Mouse (Mus musculus) megakaryocyte-erythroid progenitor cell, adult 5-6 weeks (primary cell): ENCODE measurements around the gene Inpp4a. TPM values are rescaled to one million over a fixed set of nuclear protein-coding genes. Genes with fewer than 3 reads are reported as not detected.
A peak's percentile ranks its signal among the peaks of the same experiment; 100 is the strongest.

ENCODE experiments used
- ATAC-seq: replicated peaks from 2 replicates; pipeline ENCODE4 v1.8.0; 2016; ENCODE audit warnings: mild to moderate bottlenecking, inconsistent platforms; ENCODE audit not compliant: severe bottlenecking, poor library complexity, low FRiP score, low TSS enrichment
- total RNA-seq, 2 experiments: library from RNA; stranded (forward) in 1 of 2; stranded (reverse) in 1 of 2; fragments of 200-1000, 215-1000 nt in 1 of 2; fragments of >200 nt in 1 of 2; fragmentation: Nextera tagmentation in 1 of 2; gene quantifications; 2 replicates each; pipeline ENCODE4 v1.2.3; 2014 to 2017

The Inpp4a gene
- total RNA-seq, 2 experiments from 2014 or later = 1.8 to 4.3 TPM

DNA sequence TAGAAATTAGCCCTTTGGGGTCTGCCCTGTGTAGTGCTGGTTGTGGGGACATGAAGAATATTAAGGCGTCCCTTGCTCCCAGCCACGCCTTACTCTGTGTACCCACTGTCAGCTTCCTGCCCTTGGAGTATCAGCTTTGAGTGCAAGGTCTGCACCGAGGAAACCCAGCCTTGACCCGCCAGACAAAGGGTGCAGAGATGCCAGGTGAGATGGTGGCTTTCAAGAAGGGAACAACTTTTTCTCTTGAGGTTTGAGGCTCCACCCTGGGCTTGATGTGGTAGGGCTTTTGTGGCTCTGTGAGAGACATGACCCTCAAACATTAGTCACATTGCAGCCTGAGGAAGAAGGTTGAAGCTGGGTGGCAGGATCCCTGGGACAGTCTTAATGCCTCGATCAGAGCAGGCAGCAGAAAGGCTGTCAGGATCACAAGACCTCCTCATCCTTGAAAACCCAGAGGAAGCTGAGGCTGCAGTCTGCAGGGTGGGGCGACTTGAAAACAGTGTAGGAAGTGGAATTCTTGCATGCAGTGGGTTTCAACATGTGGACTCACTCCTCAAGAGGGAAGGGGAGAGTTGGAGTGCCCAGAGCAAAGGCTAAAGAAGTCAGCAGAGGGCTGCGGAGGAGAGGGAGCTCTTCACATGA, 18.1 kb downstream of the Inpp4a start:
- ATAC-seq = no peak

DNA sequence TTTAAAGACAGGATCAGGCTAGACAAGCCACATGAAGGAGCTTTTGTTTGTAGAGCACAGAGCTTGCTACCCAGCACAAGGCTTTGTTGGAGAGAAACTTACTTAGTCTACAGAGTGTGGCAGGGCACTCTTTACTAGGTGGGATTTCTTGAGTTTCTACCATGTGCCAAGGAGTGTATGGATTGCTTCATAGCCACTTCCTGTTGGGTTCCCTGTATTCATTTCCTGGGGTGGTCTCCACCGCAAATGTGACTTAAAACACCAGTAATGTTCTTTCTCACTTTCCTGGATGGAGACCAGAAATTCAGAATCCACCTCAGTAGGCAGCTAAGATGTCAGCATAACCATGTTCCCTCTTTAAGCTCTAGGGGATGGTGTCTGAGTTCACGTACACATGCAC, 18.9 kb downstream of the Inpp4a start:
- no peak for ATAC-seq

DNA sequence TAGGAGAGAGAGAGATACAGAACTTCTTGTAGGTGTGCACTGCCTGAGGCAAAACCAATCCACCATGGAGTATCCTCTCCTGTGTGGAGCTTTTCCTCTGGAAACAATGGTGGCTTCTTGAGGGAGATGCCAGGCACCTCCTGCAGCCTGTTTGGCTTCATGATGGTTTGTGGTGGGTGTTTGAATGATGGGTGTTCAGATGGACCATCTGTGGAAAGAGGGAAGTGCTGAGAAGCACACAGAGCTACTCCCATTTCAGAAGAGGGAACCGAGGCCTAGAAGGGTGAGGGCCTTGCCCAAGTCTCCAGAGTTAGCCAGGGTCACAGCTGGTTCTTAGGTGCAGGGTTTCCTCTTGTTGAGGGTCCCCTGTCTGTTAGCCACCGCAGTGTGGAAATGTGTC, 23.0 kb downstream of the Inpp4a start:
- no peak for ATAC-seq

DNA sequence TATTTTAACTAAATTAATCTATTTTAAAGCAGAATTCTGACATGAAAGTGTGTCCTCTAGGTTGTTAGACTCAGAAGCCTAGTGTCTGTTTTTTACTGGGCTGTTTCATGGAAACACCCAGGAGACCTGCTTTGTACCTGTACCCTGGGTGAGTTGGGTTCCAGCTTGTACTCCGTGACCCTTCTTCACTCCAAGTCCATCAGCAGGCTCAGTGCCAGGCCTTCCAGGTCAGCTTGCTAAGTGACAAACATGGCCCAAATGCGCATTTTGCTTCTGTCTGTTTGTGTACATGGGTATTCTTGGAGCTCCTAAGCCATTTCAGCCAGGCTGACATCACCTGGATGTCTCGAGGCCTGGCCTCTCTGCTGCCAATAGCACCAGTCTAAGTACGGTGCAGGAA, 23.5 kb downstream of the Inpp4a start:
- no peak for ATAC-seq

DNA sequence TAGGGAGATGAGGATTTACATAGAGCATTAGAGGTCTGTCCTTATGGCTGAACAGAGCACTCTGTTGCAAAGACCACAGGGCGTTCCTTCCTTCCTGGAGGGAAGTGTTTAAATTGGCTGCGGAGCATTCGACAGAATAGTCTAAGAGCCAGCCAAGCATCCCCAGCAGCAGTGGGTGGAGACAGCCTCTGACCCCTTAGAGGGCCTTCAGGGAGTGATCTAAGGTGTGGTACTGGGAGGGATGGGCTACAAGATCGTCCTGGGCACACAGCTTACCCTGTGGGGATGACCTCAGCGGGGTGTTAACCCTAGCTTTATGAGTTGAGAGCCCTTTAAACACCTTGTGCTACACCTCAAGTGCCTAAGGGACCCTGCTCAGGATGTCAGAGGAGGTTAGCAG, 24.9 kb downstream of the Inpp4a start:
- no peak for ATAC-seq

DNA sequence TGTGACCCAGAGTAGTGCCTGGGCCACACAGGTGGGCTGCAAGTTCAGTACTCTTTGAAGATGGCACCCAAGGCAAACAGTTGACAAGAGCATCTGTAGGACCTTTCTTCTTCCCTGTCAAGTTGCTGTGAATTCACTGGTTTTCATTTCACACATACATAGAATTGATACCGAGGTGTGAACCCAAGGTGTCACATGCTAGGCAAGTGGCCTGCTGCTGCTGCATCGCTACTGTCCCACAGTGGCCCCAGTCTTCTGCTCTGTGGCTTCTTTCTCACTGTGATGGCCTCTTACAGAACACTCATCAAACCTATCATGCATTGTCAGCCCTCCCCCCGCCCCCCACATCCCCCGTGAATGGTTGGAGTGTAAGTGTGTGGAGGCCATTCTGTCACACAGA, 27.6 kb downstream of the Inpp4a start:
- no peak for ATAC-seq

DNA sequence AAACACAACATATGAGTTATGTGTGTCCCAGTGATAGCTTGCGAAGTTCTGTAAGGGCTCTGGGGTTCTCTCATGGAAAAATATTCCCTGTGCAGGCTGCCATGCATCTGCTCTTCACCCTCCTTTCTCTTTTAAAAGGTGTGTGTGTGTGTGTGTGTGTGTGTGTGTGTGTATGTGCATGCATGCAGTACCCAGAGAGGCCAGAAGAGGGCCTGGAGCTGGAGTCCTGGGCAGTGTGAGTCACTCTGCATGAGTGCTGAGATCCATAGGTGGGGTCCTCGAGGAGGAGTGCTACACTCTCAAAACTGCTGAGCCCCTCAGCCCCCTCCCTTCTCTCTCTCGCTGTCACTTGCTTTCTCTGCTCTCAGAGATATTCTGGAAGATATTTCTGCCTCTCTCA, 29.5 kb downstream of the Inpp4a start:
- ATAC-seq = no peak

DNA sequence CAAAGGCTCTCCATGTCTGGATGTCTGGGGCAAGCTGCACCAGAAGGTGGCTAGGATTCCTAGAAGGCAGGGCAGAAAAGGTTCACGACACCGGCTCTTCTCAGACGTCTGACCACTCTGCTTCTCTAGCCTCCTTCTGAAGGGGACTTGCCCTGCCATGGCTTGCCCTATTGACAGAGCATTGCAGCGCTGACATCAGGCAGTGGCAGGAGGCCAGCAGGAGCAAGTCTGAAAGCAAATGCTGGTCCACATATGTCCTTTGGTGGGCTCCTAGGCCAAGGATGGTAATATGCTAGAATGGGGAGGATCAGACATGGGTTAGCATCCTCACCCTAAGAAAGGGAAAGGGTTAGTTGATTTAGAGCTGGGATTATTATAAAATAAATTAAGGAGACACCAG, 30.2 kb downstream of the Inpp4a start:
- ATAC-seq = no peak

DNA sequence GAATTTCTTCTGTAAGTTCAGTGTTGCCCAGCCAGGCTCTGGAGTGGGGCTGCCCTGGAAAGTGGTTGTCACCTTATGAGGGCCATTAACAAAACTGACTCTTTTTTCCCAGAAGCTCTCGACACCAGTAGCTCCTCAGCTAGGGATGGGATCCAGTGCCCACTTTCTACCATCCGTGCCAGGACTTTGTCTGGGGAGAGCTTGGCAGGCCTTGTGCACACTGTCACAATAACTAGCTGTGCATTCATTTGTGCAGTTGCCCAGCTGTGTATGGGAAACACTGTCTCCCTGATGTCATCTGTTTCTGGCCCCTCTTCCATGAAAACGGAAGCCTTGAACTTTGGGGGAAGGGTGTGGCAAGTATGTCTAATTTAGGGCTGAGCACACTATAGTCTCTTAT, 33.1 kb downstream of the Inpp4a start:
- no peak for ATAC-seq

DNA sequence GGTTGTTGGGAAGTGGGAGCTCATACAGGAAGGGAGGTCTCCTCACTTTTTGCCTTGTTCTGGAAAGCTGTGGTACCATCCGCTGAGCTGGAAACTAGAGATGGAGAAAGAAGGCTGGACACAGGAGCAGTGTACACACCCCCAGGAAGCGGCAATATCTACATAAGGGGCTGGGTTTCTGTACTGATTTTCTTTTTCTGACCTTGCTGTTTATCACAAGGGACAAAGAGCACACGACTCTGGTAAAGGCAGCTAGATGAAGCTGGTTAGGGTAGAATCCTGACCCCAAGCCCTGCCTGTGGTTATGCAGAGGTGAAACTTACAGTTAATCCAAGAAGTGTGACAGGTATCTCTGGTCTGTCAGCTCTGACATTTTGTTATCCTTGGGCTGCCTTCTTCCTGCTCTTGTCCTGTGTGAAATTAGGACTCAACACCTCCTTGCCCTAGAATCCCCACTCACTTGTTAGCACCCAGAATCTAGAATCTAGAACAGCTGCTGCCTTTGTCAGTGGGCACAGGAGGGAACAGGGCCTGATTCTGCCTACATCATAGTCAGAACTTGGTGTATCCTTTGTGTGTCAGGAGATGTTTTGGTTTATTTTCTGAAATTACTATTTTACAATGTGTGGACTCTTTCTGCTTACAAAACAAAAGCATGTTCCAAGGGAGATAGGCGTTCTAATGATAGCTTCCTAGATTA, 34.2 kb downstream of the Inpp4a start:
- no peak for ATAC-seq

DNA sequence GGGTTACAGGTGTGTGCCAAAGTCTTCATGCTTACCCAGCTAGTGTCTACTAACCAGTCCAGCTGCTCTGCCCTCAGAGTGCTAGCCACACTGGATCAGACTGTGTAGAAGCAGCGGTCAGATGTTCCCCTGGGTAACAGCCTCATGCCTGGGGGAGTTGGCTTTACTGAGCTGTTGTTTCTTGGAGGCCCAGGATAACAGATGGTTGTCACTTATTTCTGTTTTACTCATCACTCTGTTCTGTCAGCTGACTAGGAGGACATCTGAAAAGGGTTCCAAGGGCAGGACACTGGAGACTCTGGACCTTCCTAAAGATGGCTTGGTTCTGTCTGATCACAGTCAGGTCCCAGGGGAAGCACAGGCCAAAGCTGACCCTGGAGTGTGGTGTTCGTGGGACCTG, 36.4 kb downstream of the Inpp4a start:
- no peak for ATAC-seq

DNA sequence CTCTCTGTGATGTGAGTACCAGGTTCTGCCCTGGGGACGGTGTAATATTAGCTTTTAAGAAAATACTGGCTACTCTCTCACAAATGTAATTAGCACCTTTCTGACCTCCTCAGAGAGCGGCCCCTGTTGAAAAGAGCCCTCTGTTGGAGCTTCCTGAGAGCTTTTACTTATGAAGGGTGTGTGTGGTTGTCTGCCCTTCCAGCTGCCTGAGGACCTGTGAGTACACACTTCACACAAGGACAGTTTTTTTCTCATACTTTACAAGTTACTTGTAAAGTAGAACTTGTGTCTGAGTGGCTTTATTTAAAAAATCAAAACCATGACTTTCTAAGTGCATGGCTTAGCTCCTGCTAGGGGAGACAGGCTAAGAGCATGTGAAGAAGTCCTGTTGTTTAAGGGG, 37.1 kb downstream of the Inpp4a start:
- ATAC-seq = no peak

DNA sequence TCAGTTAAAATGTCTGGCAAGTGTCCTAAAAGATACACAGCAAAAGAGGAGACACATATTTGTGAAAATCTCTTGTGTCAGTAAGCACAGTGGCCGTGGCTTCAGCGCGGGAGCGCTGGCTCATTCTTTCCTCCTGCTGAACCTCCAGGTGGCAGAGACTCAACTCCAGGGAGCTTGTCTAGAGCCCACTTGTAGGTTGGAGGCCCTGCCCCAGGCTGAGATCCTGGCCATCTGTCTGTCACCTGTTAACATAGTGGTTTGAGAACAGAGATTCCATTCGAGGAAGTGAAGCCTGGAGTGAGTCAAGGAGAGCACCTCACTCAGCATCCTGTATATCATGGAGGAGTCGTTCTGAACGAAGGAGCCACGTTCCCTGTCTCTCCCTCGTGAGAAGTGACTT, 37.6 kb downstream of the Inpp4a start:
- ATAC-seq = no peak

DNA sequence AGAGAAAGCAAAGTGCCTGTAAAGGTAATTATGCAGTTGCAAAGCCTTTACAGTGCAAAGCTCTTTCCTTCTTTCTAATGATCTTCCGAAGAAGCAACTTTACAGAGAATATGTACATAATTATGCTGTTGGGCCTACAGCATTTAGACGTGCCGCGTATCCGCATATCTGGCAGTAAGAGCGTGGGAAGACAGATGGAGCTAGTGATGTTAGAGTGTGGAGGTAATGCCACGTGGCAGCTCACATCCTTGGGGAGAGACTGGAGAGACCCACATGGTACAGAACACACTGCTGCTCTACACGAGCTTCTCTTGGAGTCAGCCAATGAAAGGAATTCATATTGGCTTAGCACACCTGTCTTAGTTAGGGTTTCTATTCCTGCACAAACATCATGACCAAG, 39.5 kb downstream of the Inpp4a start:
- no peak for ATAC-seq

DNA sequence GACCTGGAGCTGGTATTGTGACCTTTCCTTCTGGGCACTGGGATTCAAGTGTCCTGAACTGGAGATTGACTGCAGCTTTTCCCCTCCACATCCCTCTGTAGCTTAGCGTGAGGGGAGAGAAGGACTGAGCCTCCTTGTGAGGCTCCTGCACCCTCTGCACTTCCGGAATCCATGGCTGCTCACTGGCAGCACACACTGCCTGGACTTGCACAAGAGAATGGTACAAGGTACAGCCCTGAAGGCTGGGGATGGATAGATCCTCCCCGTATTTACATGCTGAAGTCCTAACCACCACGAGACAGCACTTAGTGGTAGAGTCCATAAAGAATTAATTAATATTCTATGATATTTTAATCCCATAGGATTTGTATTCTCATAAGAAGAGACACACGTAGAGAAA, 41.7 kb downstream of the Inpp4a start:
- no peak for ATAC-seq

DNA sequence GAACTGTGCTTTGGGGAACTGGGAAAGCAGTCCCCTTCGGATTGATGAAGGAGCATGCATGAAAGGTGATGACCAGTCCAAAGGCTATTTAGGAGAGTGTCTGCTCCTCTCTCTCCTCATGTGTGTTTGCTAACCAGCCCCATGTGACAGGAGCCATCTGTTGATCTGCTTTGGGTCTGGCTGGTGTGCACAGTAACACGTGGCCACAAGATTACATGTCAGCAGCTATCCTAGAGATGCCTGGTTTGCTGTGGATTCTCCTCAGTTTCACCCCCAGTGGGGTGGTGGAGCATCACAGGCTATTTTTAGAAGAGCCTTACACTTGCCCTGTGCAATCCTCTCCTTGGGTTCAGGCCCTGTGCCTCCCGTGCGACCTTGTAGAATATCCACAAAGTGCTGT, 42.2 kb downstream of the Inpp4a start:
- 0 out of 2 replicates have a peak, but pooled peaks have one; percentile 26 for ATAC-seq

DNA sequence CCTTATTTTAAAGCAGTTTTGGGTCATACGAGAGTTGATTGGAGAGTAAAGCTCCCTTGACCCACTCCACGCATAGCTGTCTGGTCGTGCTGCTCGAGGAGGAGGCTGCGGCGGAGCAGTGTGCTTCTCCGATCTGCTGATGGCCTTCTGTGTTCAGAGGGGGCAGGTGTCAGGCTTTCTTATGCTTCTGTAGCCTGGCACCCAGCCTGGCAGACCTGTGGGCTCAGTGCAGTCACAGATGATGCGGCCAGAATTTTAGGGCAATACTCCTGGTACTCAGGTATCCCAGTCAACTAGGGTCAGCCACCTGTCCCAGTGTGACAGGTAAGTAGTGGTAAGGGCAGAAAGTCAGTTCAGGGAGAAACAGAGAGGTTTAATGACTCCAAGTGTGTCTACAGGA, 42.9 kb downstream of the Inpp4a start:
- ATAC-seq = no peak

DNA sequence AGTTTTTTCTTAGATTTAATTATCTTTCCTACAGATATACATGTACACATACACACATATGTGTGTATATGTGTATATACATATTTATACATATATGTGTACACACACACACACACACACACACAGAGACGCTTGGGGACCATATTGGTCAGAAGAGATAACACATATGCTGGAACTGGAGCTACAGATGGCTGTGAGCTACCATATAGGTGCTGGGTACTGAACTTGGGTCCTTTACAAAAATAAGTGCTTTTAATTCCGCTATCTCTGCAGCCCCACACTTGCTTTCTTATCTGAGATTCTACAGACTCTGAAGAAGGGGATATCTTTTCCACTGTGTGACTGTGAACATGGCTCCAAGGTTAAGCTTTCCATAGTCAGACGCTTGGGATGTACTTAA, 43.6 kb downstream of the Inpp4a start:
- 0 out of 2 replicates have a peak, but pooled peaks have one; percentile 37 for ATAC-seq

DNA sequence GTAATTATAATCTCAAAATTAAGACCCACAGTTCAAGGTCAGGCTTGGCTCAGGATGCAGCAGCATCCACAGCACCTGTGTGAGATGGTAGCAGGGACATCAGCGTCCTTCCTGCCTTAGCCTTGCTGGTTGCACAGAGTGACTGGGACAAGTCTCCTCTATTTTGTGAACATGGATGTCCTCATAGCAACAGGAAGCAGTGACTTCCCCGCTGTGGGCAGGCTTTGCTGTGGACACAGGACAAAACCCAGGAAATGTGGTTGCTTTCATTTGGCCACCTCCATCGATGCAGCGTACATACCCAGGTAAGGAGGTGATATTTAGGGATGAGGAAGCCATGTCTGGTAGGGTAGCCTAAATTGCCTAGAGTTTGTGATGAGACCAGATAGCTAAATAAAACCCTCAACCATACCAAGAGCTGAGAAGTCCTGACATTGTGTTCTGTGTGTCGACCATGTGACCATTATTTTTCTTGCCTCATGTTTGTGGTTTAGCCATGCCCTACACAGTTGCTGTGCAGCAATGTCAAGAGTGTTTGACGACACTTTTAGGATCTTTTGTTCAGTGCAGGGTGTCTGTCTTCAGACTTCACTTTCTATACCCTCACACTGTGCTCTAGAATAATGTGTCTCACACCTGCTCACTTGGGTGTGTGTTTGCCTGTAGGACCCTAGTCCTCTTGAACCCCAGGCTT, 44.7 kb downstream of the Inpp4a start:
- no peak for ATAC-seq

DNA sequence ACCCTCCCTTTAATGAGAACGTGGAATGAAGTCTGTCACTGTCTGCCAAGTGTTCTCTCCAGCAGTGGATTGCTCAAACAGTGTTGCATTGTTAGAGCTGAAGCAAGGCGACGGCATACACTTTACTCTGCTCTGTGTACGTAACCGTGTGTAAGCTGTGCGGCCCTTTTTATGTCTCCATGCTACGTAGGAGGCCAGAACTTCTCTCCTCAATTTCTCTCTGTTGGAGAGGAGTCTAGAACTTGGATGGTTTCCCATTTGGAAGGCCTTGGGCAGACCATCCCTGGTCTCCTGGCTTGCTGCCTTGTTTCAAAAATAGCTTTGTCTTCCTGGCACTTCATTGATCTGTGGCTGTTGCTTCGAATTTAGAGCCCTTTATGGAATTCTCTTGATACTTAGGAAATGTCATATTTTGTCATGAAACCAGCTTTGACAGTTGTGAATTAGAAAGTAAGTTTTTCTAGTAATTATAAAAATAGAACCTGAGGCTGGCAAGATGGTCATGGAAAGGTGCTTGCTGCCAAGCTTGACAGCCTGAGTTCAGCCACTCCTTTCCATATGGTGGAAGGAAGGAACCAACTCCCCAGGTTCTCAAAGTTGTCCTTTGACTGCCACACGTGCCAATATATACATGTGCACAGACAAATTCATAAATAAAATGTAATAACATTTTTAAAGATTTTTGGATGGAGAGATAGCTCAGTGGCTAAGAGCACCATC, 47.9 kb downstream of the Inpp4a start:
- no peak for ATAC-seq
